Mouse (Mus musculus) right cerebral cortex, postnatal 10 days (tissue): ENCODE measurements around the gene Vmn1r212.
"Not testable (repeated sequence)": the region's sequence is repeated elsewhere in the genome, so short reads cannot be mapped to it uniquely, and the experiment has no call there.

Experiments used
- DNase-seq, 2 experiments: peaks; one replicate each; pipeline ENCODE4 v3.0.0; 2021; ENCODE audit warnings: low spot score in 2 of 2

The Vmn1r212 gene

DNA sequence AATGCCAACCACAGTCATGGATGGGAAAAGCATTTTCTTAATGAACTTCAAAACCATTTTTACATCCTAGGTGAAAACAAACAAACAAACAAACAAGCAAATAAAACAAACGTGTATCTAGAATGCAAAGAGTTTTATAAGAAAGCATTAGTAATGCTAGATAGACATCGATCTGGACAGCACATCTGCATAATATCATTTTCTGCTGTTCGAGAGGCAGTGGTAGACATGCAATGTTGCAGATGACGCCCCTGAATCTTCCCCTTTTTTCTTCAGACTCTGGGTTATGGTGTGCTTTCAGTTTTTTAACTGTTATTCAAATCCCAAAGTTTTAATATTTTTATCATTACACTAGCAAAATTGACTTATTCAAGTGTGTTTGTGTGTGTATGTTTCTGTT, at the start of gene Vmn1r212:
Gene Vmn1r212, minus strand, starts transcription at position 101 of the 400 bp plus-strand sequence.
- no peak for DNase-seq

GRCm38 (mm10) chr13:22879257-22879656, 4.7 kb downstream of the Vmn1r212 start:
- no peak for DNase-seq

GRCm38 (mm10) chr13:22857461-22857860, 26.5 kb downstream of the Vmn1r212 start, which contains the start of gene Vmn1r211:
TSS of gene Vmn1r211 (minus strand) at chr13:22857561.
- no peak for DNase-seq

DNA sequence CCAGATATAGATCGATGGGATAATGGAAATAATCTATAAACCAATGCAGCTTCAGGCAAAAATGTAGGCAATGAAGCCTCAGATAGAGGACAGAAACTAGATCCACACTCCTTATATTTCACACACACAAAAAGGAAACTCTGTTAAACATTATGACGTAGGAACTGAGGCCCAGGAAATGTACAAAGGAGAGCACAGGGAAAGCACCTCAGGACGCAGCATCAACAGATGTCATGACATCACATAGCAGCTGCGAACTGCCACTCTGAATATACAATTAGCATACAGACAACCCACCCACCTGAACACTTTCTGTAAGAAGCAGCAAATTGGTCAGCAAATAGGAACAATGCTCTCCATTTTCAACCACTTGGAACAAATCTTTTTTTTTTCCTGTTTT, 29.2 kb downstream of the Vmn1r212 start:
- DNase-seq: no peak

DNA sequence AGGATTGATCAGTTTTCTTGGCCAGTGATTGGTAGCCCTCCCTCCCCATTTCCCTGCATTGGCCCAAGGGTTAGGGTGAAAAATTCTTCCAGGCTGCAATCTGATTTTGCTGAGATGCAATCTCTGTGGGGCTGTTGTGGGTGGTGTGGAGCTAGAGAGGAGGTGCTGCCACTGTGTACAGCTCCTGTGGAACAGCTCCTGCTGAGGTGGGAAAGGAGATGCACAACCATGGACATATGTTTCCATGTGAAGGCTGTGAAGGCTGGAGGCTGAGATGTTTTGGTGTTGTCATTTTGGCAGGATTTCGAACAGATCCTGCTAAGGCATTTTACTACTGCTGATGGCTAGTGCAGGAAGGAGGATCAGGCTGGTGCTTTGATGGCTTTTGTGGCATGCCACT, 37.2 kb downstream of the Vmn1r212 start:
- DNase-seq: no peak

GRCm38 (mm10) chr13:22844304-22844703, 39.7 kb downstream of the Vmn1r212 start:
- not testable (repeated sequence) for DNase-seq
